Comparison of ENCODE assay signal across 26 mouse cellular contexts in genomic region chr2:73807609-73808008, GRCm38 (mm10). TPM values are rescaled to one million over a fixed set of nuclear protein-coding genes. Genes with fewer than 3 reads are reported as not detected.
DNase-seq lines count a peak whose midpoint lies in the region; ATAC-seq and TF ChIP-seq lines count a peak whose summit lies in the region.
"Had no signal": no experiment of that assay in that cellular context is flagged by ENCODE, and none has a peak within 500 bp of the region (broad histone marks: within the 10 kb centered on the region; RNA-seq: fewer than 3 reads in every experiment).

No protein-coding gene starts in this region.

- H3K27me3 ChIP-seq in forebrain, postnatal 0 days (ENCODE audit: insufficient read depth, low read length): no peaks in the 10 kb centered on the region
- H3K27me3 ChIP-seq in forebrain, embryonic 10.5 days (ENCODE audit: poor library complexity, severe bottlenecking): no peaks in the 10 kb centered on the region
- H3K27me3 ChIP-seq: embryonic facial prominence, embryonic 12.5 days; limb, embryonic 13.5 days; liver, embryonic 12.5 days; megakaryocyte, embryonic 14.5 days; midbrain, embryonic 15.5 days had no signal

- ATAC-seq in forebrain, postnatal 0 days: no peak
- ATAC-seq: hindbrain, embryonic 16.5 days; intestine, postnatal 0 days; liver, embryonic 12.5 days; midbrain, embryonic 15.5 days had no signal

- no peak overlapping the region for H3K4me2 ChIP-seq in forebrain, postnatal 0 days (ENCODE audit: low read depth)
- H3K4me2 ChIP-seq: embryonic facial prominence, embryonic 12.5 days; forebrain, embryonic 12.5 days; heart, embryonic 11.5 days; limb, embryonic 13.5 days; liver, embryonic 12.5 days; midbrain, embryonic 15.5 days had no signal

- no peaks in the 10 kb centered on the region for H3K4me1 ChIP-seq in forebrain, postnatal 0 days (ENCODE audit: insufficient read depth)
- H3K4me1 ChIP-seq in forebrain, embryonic 10.5 days: no peaks in the 10 kb centered on the region
- H3K4me1 ChIP-seq in cortical plate, adult 2 months (ENCODE audit: control insufficient read depth, insufficient read depth, low read length): no peaks in the 10 kb centered on the region
- H3K4me1 ChIP-seq: embryonic facial prominence, embryonic 12.5 days; forebrain, embryonic 12.5 days; limb, embryonic 13.5 days; liver, embryonic 12.5 days; midbrain, embryonic 15.5 days had no signal

- TF ChIP-seq CTCF in forebrain, postnatal 0 days (IDR thresholded peaks at IDR 0.05; ENCODE audit: low read depth): peak; percentile 29; the same call in 1 of the 2 replicates
- peak; percentile 14; the same call in 1 of the 2 replicates for TF ChIP-seq CTCF in cortical plate, adult 2 months (IDR thresholded peaks at IDR 0.05; ENCODE audit: extremely low read depth, insufficient read depth, low read length)

- TF ChIP-seq POLR2A in cortical plate, adult 2 months (IDR thresholded peaks at IDR 0.05; ENCODE audit: extremely low read depth, insufficient read depth, low read length): no peak

- H3K4me3 ChIP-seq in forebrain, postnatal 0 days (ENCODE audit: low read depth, low read length): no peak overlapping the region
- no peak overlapping the region for H3K4me3 ChIP-seq in forebrain, embryonic 10.5 days
- H3K4me3 ChIP-seq in cortical plate, adult 2 months (ENCODE audit: insufficient read depth, low read length): no peak overlapping the region
- H3K4me3 ChIP-seq: embryonic facial prominence, embryonic 12.5 days; forebrain, embryonic 12.5 days; gastrocnemius, adult 2 months; limb, embryonic 13.5 days; liver, embryonic 12.5 days; megakaryocyte, embryonic 14.5 days; midbrain, embryonic 15.5 days; myocyte had no signal

- H3K36me3 ChIP-seq in forebrain, postnatal 0 days (ENCODE audit: insufficient read depth): no peaks in the 10 kb centered on the region
- no peaks in the 10 kb centered on the region for H3K36me3 ChIP-seq in forebrain, embryonic 10.5 days (replicated peaks)
- H3K36me3 ChIP-seq: embryonic facial prominence, embryonic 12.5 days; forebrain, embryonic 12.5 days; limb, embryonic 13.5 days; liver, embryonic 12.5 days; midbrain, embryonic 15.5 days had no signal

- H3K9ac ChIP-seq in forebrain, postnatal 0 days: no peak overlapping the region
- H3K9ac ChIP-seq: embryonic facial prominence, embryonic 12.5 days; forebrain, embryonic 12.5 days; limb, embryonic 13.5 days; liver, embryonic 12.5 days; midbrain, embryonic 15.5 days had no signal

- no peaks in the 10 kb centered on the region for H3K9me3 ChIP-seq in forebrain, postnatal 0 days (ENCODE audit: low read length)
- H3K9me3 ChIP-seq in forebrain, embryonic 10.5 days: no peaks in the 10 kb centered on the region
- H3K9me3 ChIP-seq: embryonic facial prominence, embryonic 12.5 days; forebrain, embryonic 12.5 days; limb, embryonic 13.5 days; liver, embryonic 12.5 days; megakaryocyte, embryonic 14.5 days; midbrain, embryonic 15.5 days had no signal

- no peak overlapping the region for H3K27ac ChIP-seq in forebrain, postnatal 0 days (ENCODE audit: low read depth, low read length)
- H3K27ac ChIP-seq in forebrain, embryonic 10.5 days: no peak overlapping the region
- no peak overlapping the region for H3K27ac ChIP-seq in cortical plate, adult 2 months (ENCODE audit: insufficient read depth, low read length)
- H3K27ac ChIP-seq: embryonic facial prominence, embryonic 12.5 days; forebrain, embryonic 12.5 days; gastrocnemius, adult 2 months; limb, embryonic 13.5 days; liver, embryonic 12.5 days; midbrain, embryonic 15.5 days had no signal

- DNase-seq in forebrain, postnatal 0 days: no peak
- no peak for DNase-seq in forebrain, embryonic 10.5 days (ENCODE audit: extremely low spot score, low spot score)
- DNase-seq in lung, postnatal 10 days: peak; percentile 12
- no peak for DNase-seq in lung, postnatal 36 days
- DNase-seq in ES-CJ7 (ENCODE audit: low read depth, low spot score): peak; percentile 51
- DNase-seq in B cell, adult 2 months: no peak
- DNase-seq in lung, postnatal 4 days: no peak
- DNase-seq: adrenal gland, adult 2 months; cerebellum, adult 11 months; cerebellum, adult 9-11 months; gastrocnemius, adult 2 months; layer of hippocampus, adult 9-11 months; lung, adult 18-20 months; lung, postnatal 14 days had no signal

- 85% methylated on average over 8 of the region's 8 CpGs for WGBS in forebrain, postnatal 0 days
- WGBS in forebrain, embryonic 10.5 days: 84% methylated on average over 8 of the region's 8 CpGs

RNA-seq across cellular contexts. Expression of gene Chn1, which starts 32.5 kb away (rescaled TPM):
- total RNA-seq in forebrain, postnatal 0 days (2014; rRNA removed): 136 and 157 TPM in 2 replicates
- 85.5 and 102 TPM in 2 replicates for polyA plus RNA-seq in forebrain, postnatal 0 days (2015; fragmentation: Nextera tagmentation; extraction: Ambion mirVana)
- polyA plus RNA-seq in forebrain, embryonic 10.5 days (2016; fragmentation: Nextera tagmentation; extraction: Ambion mirVana): 31.2 and 34.7 TPM in 2 replicates
- 1,631 and 1,734 TPM in 2 replicates for polyA plus RNA-seq in cortical plate, adult 2 months (2012; rRNA removed)
- total RNA-seq: hematopoietic stem cell, adult 5-6 weeks had no signal

Comparison
In these comparisons a context has a peak if more than half of its experiments do, and no peak if none do; other contexts are left out.
1. DNase-seq: peak in lung, postnatal 10 days (single experiment) and ES-CJ7 (single experiment); none in forebrain, postnatal 0 days (single experiment), forebrain, embryonic 10.5 days (single experiment), lung, postnatal 36 days (single experiment), B cell, adult 2 months (0 of 2) and lung, postnatal 4 days (0 of 2).
2. RNA of gene Chn1, which starts 32.5 kb away (polyA plus RNA-seq): 1,631 to 1,734 TPM in cortical plate, adult 2 months; 85.5 to 102 TPM in forebrain, postnatal 0 days and 31.2 to 34.7 TPM in forebrain, embryonic 10.5 days; every median in the first group is over 10 times any median in the second.